Mouse (Mus musculus) yolk sac, embryonic 10.5 days (tissue): Measurements from ENCODE around the gene Flvcr2.

Source experiments
- DNase-seq: peaks from one replicate; pipeline ENCODE4 v3.0.0-alpha.2; 2017; ENCODE audit warnings: low spot score

Flvcr2 gene

GRCm38 (mm10) chr12:85729945-85730290 is 16.4 kb upstream of the Flvcr2 start:
- DNase-seq: no peak

DNA sequence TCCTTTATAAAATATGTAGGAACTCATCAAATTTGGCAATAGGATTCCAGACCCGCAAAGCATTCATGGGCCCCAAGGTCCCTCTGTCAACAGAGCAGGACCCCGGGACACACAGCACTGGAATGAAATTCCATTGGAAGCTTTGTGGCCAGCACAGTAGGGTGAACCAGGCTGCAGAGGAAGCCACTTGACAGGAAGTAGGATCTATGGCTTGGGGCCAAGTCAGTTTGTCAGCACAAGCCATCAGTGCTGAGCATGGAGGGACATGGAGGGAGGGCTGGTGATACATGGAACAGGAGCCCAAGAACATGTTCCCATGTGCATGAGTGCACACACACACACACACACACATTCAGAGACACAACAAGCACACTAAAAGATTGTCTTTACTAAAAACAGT is 10.1 kb upstream of the Flvcr2 start:
- DNase-seq: no peak

DNA sequence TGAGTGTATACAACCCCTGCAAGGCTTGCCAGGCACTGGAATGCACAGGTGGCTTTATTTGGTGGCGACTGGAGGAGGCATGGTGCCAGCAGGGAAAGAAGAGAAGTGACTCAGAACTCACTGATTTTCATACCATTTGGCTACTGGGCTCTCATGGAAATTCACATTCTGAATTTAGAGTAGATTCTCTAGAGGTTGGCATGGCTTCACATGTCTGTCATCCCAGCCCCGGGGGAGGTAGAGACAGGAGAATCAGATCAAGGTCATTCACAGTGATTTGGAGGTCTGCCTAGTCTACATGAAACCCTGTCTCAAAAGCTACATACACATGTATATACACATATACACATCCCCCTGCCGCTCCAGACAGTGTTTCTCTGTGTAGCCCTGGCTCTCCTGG is 9.4 kb upstream of the Flvcr2 start:
- DNase-seq: no peak

DNA sequence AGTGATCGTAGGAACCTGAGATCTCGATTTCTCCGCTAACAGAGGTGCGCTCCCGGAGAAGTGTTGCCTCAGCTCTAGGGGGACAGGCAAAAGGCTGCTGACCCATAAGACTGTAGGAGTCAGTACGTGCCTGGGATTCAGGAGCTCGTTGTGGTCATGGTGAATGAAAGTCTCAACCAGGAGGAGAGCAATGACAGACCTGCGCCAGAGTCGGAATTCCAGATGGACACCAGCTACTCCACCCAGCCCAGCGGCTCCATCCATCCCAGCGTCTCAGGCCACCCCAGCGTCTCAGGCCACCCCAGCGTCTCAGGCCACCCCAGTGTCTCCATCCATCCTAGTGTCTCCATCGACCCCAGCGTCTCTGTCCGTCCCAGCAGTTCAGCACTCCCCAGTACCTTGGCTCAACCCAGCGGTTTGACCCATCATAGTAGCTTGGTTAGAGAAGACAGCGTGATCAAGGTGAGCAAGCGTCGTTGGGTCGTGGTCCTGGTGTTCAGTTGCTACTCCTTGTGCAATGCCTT is 419 bp downstream of the Flvcr2 start:
- no peak for DNase-seq

- no peak for DNase-seq
These were observed 1.0 kb downstream of the Flvcr2 start for GRCm38 (mm10) chr12:85747343-85747742.

DNA sequence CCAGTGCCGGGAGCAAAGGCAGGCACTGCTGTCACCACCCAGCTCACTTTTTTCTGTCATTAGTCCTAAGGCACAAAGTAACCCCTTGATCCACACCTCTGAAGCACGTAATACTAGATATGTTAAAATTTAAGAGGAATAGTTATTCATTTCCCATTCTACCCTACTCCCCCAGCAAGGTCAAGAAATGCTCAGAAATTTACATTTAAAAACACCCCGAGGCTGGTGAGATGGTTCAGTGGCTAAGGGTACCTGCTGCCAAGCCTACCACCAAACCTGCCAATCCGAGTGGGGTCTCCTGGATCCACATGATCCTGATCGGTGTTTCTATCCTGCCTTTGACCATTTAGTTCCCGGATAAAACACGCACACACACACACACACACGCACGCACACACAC is 3.5 kb downstream of the Flvcr2 start:
- no peak for DNase-seq

- DNase-seq: peak; percentile 25
These were observed 5.8 kb downstream of the Flvcr2 start for GRCm38 (mm10) chr12:85752116-85752515.

GRCm38 (mm10) chr12:85753223-85753622 is 6.9 kb downstream of the Flvcr2 start:
- DNase-seq: no peak

DNA sequence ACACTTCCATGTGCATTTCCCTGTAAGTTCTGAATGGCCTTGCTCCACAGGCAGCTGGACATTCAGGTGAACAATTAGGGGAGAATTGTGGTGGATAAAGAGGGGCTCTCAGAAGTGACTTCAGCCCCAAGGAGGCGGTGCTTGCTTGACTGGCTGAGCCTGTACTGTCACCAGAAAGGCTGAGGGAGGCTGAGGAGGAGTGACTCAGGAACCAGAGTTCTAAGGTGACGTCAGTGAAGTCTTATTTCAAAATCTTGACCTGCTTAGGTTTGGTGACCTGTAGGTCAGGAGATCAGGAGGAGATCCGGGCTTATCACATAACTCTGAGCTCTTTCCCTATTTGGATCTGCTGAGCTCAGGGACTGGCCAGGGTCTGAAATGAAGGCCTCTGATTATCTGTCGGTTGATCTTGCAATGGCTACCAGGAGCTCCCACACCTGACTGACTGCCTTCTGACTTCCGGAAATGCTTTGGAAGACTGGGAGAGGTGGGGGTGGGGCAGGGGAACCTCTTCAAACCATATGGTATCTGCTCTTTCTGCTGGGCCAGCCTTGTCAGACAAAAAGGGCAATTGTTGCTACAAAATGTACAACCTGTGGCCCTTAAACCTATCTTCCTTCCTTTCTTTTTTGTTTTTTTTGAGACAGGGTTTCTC is 8.4 kb downstream of the Flvcr2 start:
- DNase-seq: peak; percentile 87

DNA sequence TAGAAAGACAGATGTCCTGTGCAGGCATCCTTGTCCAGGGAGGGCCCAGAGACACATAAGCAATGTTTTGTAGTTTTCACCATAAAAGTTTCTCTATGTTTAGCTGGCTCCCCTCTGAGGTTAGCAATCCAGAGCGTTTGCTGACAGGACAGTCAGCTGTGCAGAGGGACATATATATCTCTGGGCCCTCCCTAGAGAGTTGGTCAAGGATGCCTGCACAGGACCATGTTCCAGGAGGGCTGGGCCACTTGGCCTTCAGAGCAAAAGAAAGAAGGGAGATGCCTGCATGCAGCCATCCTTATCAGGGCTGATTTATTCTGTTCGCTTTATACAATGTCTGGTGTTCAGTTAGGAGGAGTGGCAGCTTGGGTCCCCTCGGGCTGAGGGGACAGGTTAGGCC is 10.1 kb downstream of the Flvcr2 start:
- DNase-seq: no peak

- DNase-seq: no peak
These were observed 10.7 kb downstream of the Flvcr2 start for GRCm38 (mm10) chr12:85757074-85757473.

DNA sequence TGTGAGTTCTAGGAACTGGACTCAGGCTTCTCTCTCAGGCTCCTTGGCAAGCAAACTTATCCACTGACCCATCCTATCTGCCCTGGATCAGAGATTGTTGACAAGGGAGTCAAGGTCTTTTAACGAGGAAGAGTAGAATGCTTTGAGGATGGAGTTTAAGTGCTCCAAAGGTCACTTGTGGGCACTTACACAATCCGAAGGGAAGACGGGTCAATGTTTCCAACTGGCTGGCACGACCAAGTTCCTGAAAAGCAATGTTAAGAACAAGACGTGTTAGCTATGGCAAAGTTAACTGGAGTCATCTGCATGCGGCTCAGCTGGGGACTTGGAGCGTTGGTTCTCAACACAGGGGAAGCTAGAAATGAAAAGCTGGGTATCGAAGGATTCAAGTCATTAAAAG is 12.4 kb downstream of the Flvcr2 start:
- peak; percentile 66 for DNase-seq

GRCm38 (mm10) chr12:85761471-85761870 is 15.1 kb downstream of the Flvcr2 start:
- no peak for DNase-seq

DNA sequence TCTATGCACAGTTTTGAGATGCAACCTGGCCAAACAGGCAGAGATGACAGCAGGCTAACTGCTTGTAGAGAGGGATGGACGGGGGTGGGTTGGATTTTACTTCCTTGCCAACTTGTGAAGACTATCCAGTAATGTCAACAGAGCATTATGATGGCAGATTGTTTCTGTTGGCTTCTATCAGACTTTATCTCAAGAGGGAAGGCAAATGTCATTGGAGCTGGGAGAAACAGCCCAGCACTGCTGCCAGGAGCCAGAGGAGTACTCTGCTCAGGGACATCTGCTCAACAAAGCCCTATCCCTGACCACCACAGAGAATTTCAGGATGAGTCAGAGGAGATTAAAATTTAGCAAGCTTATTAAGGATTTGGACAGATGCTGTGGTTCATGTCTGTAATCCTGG is 18.3 kb downstream of the Flvcr2 start:
- DNase-seq: no peak

GRCm38 (mm10) chr12:85766287-85766686 is 19.9 kb downstream of the Flvcr2 start:
- DNase-seq: peak; percentile 79

GRCm38 (mm10) chr12:85767750-85768149 is 21.4 kb downstream of the Flvcr2 start:
- DNase-seq: no peak

DNA sequence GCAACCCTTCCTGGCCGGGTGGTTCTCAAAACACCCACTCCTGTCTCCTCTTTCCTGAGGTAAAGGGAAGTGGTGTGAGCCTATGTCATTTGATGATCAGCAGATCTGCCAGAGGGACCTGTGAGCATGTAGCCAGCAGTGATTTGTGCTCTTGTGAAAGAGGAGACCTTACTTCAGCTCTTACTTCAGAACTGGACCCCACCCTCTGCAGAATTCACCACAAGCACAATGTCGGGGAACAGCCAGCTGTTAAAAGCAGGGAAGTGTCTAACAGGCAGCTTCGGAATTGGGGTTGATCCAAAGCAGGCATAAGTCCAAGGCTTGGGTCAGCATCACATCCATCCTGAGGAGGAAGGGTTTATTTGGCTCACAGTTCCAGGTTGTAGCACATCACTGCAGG is 25.0 kb downstream of the Flvcr2 start:
- DNase-seq: no peak

DNA sequence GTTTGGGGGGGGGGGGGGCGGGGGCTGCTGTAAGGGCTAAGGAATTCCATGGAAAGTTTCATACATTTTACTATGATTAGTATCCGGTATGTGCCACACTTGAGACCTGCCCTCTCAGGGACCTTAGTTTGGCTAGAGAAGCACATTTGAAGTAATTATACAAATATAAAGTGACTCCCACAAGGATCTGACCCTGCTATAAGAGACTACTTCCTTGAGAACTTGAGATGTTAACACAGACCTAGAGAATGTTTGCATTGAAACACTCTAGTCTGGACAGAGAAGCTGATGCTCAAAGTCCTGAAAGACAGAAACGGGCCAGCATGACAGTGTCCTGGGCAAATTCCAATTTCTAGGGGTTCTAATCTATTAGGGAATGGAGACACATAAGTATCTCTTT is 32.6 kb downstream of the Flvcr2 start:
- DNase-seq: no peak

DNA sequence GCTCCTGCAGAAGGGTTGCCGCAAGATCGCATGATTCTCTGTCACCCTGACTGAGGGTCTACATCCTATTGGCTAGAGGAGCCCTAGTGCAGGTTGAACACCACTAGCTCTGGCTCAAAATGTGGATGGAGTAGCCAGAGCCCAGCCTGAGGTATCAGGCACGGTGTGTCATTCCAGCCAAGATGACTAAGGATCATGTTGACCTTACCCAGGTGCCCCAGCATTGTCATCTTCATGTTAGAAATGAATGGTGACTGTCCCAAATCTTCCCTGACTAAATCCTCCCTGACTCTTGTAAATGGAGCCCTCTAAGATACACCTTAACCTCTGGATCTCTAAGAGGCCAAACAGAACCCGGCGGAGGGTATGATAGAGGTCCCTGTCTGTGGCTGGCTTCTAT is 33.4 kb downstream of the Flvcr2 start:
- DNase-seq: no peak

GRCm38 (mm10) chr12:85781606-85782005 is 35.3 kb downstream of the Flvcr2 start:
- no peak for DNase-seq

DNA sequence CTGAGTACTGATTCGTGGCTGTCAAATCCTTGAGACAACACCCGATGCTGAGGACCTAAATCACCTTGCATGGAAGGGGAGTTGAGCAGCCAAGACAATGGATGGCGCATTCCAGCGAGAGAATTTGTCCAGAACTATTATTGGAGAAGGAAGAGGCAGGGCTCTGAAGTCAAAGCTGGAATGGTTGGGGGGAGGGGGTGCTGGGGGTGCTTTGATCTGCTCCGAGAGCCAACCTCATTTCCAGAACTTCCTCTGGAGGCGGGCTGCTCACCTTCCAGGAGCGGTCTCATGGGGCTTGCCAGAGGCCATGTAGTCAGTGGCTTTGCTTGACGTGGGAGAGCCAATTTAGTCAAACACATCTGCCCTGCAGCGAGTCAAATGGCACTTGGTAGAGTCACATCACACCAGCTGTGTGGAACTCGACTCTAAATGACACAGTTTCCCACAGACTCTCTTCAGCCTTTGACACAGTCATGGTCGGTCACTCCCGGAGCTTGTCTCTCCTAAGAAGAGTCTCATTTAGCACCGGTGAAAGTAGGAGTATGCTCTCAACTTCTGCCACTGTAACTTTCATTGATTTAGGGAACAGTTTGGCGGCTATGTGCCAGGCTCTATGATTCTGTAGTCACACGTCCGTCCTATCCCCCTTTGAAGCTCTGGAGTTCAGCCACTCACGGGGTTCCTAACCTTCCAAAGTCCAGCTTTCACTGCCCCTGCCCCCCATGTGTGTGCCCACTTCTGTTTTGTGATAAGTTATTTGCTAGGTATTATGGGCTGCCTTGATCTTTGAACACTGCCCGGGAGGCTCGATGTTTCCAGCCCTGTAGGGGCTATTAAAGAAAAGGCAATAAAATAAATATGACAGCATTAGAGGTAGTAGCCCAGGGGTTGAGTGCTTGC is 38.8 kb downstream of the Flvcr2 start:
- DNase-seq: no peak

DNA sequence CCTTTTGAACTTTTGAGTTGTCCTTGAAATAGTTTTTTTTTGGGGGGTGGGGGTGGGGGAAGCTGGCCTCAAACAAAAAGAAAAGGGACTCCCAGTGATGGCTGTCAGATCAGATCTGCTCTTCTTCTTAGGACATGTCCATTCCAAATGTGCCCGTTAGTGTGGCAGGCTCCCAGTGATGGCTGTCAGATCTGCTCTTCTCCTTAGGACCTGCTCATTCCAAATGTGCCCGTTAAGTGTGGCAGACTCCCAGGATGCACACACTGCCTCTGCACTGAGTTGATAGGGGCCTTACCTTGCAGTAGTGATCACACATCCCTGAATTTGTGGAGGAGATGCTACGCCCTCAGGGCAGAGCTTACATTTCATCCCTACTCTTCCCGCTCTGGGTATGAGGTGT is 45.8 kb downstream of the Flvcr2 start:
- no peak for DNase-seq

DNA sequence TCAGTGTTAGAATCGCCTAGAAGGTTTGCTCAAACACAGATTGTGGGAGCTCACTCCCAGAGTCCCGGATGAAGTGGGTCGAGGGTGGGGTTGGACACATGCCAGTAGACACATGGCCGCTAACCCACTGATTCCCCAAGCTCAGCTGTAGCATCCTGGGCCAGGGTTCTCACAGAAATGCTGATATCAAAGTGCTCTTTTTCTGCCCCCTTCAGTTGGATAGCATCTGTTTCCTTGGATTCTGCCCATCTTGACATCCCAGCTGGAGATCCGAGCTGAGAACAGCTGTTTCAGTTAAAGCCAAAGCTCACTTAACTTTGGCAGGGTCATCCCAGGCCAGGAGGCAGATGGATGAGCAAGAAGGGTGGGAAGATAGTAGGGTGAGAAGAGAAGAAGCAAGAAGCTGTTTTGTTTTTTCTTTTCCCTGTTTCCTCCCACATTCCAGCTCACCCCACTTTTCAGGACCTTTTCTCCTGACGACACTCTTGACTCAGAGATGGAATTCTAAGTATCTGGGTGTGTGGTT is 46.5 kb downstream of the Flvcr2 start:
- DNase-seq: no peak
